Mouse (Mus musculus) embryonic fibroblast, embryonic 13.5 days (primary cell): ENCODE data around the gene Ankzf1.

Experiments
- CTCF ChIP-seq: IDR thresholded peaks from 2 replicates; pipeline ENCODE4 v1.5.1; 2011; ENCODE audit warnings: mild to moderate bottlenecking, control low read depth, low read length, moderate library complexity, borderline replicate concordance; ENCODE audit not compliant: insufficient read depth
- POLR2A ChIP-seq: IDR thresholded peaks from 2 replicates; pipeline ENCODE4 v1.6.1; 2011; ENCODE audit warnings: low read depth, mild to moderate bottlenecking, control low read depth, low read length, moderate library complexity

- no peak for TF ChIP-seq POLR2A
- TF ChIP-seq CTCF, result no peak
Measured at GRCm38 (mm10) chr1:75226138-75226537, 34.2 kb downstream of the Ankzf1 start.
